Mouse (Mus musculus) heart, embryonic 15.5 days (tissue): Measurements from ENCODE around the gene Cep112. TPM values are rescaled to one million over a fixed set of nuclear protein-coding genes. Genes with fewer than 3 reads are reported as not detected.

ENCODE experiments used
- ATAC-seq: fragments of 200-750 bp; cut with Nextera tagmentation; replicated peaks from 2 replicates; pipeline ENCODE4 v1.8.0; 2017; ENCODE audit warnings: low read depth, moderate TSS enrichment; ENCODE audit not compliant: insufficient number of reproducible peaks, insufficient read depth, low FRiP score
- H3K27ac ChIP-seq: fragments of 300-500 bp; sonication (generic); 2 replicates; pipeline ENCODE4 v1.5.1; 2015; ENCODE audit warnings: mild to moderate bottlenecking, inconsistent platforms
- H3K27me3 ChIP-seq: fragments of 300-500 bp; sonication (generic); 2 replicates; pipeline ENCODE4 v1.6.1; 2015; ENCODE audit warnings: inconsistent platforms
- H3K36me3 ChIP-seq: fragments of 300-500 bp; sonication (generic); 2 replicates; pipeline ENCODE4 v1.6.1; 2015; ENCODE audit warnings: mild to moderate bottlenecking, inconsistent platforms
- H3K4me1 ChIP-seq: fragments of 300-500 bp; sonication (generic); replicated peaks from 2 replicates; pipeline ENCODE4 v1.6.1; 2015; ENCODE audit warnings: inconsistent platforms
- H3K4me2 ChIP-seq: fragments of 300-500 bp; sonication (generic); 2 replicates; pipeline ENCODE4 v1.6.1; 2015; ENCODE audit warnings: inconsistent platforms, mild to moderate bottlenecking, moderate library complexity
- H3K4me3 ChIP-seq: fragments of 300-500 bp; sonication (generic); 2 replicates; pipeline ENCODE4 v1.5.1; 2015; ENCODE audit warnings: mild to moderate bottlenecking, inconsistent platforms
- H3K9ac ChIP-seq: fragments of 300-500 bp; sonication (generic); 2 replicates; pipeline ENCODE4 v1.6.1; 2015; ENCODE audit warnings: mild to moderate bottlenecking, inconsistent platforms
- H3K9me3 ChIP-seq: fragments of 300-500 bp; sonication (generic); replicated peaks from 2 replicates; pipeline ENCODE4 v1.6.1; 2016; ENCODE audit warnings: inconsistent platforms
- WGBS: fragments of 180-500 bp; shearing (Covaris S2); methylation state at CpG from one replicate; pipeline ENCODE4 v1.1.7; 2015; ENCODE audit warnings: mixed read lengths; 5-methylcytosine and 5-hydroxymethylcytosine counted together
- polyA plus RNA-seq: library from polyadenylated mRNA; unstranded; fragments of >200 nt; fragmentation: Nextera tagmentation; extraction: Ambion mirVana; gene quantifications from 2 replicates; pipeline ENCODE4 v1.2.1, GENCODE M21; 2015

Cep112 gene
- polyA plus RNA-seq, 1 experiment from 2014 or later = 10.2 TPM

DNA sequence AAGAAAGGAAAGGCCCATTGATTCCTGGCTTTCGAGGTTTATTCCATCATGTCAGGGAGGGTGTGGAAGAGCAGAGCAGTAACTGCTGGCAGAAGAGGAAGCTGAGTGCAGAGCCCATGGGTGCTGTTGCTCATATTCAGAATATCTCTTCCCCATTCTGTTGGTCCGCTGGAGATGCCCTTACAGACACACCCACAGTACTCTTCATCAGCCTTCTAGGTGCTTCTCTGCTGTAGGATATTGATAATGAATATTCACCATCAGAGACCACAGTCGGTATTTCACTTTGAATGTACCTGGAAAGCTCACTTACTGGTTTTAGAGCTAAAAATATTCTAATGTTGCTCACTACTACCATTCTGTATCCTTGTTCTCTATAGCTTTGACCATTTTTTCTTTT lies 109.0 kb downstream of the Cep112 start:
- Histone ChIP-seq H3K9ac (no peak overlapping the region), H3K9me3 (no peaks in the 10 kb centered on the region)
- 88% methylated on average over 3 of the region's 3 CpGs for WGBS

DNA sequence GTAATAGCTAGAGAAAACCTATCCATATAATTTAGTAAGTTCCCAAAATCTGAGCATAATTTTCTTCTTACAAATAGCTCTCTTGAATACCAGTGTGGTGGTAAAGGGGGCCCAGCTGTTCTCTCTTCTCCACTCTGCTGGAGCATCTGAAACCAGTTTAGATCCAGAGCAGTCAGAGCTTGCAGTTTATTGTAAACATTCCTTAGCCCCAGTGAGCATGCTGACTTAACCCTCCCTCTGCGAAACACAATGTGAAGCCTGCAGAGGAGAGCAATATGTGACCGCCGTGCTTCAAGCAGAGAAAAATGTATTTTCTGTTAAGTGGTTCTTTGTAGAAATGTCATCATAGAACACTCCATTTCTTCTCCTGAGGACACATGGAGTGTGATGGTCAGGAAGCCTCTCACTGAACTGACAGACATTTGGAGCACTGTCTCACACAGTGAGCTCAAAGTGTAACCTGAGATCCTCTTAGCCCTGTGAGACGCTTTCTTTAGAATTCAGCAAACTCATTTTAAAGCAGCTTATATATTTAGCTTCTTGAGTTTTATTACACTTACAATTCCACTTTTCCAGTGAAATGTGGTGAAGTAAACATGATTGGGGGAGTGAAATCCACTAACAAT lies 128.1 kb downstream of the Cep112 start:
- Histone ChIP-seq H3K4me1 (no peaks in the 10 kb centered on the region), H3K4me3 (no peak overlapping the region), H3K36me3 (no peaks in the 10 kb centered on the region), H3K4me2 (no peak overlapping the region), H3K27ac (no peak overlapping the region), H3K27me3 (no peaks in the 10 kb centered on the region), H3K9me3 (no peaks in the 10 kb centered on the region), H3K9ac (no peak overlapping the region)
- ATAC-seq = no peak
- 36% methylated on average over 4 of the region's 4 CpGs for WGBS

More for the DNA sequence above, 109.0 kb downstream of the Cep112 start:
- no peak overlapping the region for H3K4me2 ChIP-seq
- no peaks in the 10 kb centered on the region for H3K27me3 ChIP-seq
- H3K36me3 ChIP-seq = peaks cover 3% of the 10 kb centered on the region; the same call in 1 of the 2 replicates
- no peak overlapping the region for H3K27ac ChIP-seq
- no peaks in the 10 kb centered on the region for H3K4me1 ChIP-seq
- ATAC-seq = no peak
- H3K4me3 ChIP-seq = no peak overlapping the region

DNA sequence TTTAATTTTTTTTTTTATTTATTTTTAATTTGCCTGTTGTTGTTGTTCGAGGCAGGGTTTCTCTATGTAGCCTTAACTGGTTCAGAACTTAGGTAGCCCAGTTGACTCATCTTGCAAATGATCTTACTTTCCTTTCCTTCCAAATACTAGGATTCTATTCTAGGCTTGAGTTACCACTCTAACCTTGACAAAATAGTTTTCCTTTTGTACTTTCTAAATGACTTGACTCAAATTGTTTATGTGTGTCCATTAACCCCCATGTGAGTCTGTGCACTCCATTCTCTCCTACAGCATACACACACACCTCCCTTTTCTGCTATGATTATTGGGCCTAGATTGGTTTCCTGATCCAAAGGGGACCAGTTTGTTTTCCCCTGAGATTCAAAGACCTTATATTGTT lies 128.9 kb downstream of the Cep112 start:
- H3K27me3 ChIP-seq = no peaks in the 10 kb centered on the region
- H3K9me3 ChIP-seq = no peaks in the 10 kb centered on the region
- no peaks in the 10 kb centered on the region for H3K4me1 ChIP-seq
- no peaks in the 10 kb centered on the region for H3K36me3 ChIP-seq
- H3K4me2 ChIP-seq = no peak overlapping the region
- no peak overlapping the region for H3K27ac ChIP-seq
- 92% methylated on average over 1 of the region's 1 CpGs for WGBS
- H3K9ac ChIP-seq = no peak overlapping the region
- no peak overlapping the region for H3K4me3 ChIP-seq
- ATAC-seq = no peak

DNA sequence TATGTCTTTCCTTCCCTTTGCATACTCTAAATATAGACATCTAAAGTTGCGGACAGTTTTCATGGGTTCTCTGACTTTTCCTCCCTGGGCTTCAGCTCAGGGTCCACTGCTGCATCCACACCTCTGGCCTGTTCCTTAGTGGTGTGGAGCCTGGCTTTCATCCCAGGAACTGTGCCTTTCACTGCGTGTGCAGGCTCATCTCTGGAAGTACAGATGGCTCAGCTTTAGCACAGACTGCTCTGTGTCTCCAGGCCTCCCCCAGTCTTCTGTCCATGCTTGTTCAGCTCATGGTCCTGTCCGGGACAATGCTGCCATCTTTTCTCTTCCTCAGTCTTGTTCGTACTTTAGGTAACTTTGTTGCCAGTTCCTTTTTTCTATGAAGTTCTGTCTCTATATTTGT lies 133.6 kb downstream of the Cep112 start:
- no peaks in the 10 kb centered on the region for H3K36me3 ChIP-seq
- no peaks in the 10 kb centered on the region for H3K4me1 ChIP-seq
- no peaks in the 10 kb centered on the region for H3K9me3 ChIP-seq
- H3K4me2 ChIP-seq = no peak overlapping the region
- H3K9ac ChIP-seq = no peak overlapping the region
- no peak for ATAC-seq
- H3K27me3 ChIP-seq = no peaks in the 10 kb centered on the region
- H3K4me3 ChIP-seq = no peak overlapping the region
- 78% methylated on average over 4 of the region's 4 CpGs for WGBS
- H3K27ac ChIP-seq = no peak overlapping the region

DNA sequence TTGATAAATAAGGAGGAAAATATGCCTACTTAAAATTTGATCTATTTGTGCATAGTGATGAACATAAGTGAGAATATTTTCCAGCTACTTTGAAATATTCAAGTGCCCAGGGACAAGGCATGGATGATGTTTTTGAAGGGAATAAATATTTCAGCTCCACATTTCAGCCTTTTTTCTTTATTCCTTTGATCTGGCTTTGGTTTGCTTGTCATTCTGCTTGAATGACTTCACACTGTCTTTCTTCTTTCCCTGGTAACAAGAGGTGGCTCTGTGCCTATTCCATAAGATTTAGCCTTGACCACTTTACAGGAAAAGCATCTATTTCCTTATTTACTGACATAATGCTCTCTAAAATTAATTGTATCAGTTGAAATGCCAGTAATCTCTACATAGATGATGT lies 134.5 kb downstream of the Cep112 start:
- Histone ChIP-seq H3K9ac (no peak overlapping the region), H3K4me2 (no peak overlapping the region), H3K27ac (no peak overlapping the region), H3K4me1 (no peaks in the 10 kb centered on the region), H3K9me3 (no peaks in the 10 kb centered on the region), H3K27me3 (no peaks in the 10 kb centered on the region), H3K36me3 (no peaks in the 10 kb centered on the region), H3K4me3 (no peak overlapping the region)
- ATAC-seq = no peak

- Histone ChIP-seq H3K4me1 (no peaks in the 10 kb centered on the region), H3K27ac (no peak overlapping the region), H3K27me3 (no peaks in the 10 kb centered on the region), H3K9ac (no peak overlapping the region), H3K4me2 (no peak overlapping the region), H3K4me3 (no peak overlapping the region), H3K36me3 (no peaks in the 10 kb centered on the region), H3K9me3 (no peaks in the 10 kb centered on the region)
- no peak for ATAC-seq
- WGBS = 58% methylated on average over 5 of the region's 5 CpGs
These were observed 137.1 kb downstream of the Cep112 start for GRCm38 (mm10) chr11:108562076-108562475.

DNA sequence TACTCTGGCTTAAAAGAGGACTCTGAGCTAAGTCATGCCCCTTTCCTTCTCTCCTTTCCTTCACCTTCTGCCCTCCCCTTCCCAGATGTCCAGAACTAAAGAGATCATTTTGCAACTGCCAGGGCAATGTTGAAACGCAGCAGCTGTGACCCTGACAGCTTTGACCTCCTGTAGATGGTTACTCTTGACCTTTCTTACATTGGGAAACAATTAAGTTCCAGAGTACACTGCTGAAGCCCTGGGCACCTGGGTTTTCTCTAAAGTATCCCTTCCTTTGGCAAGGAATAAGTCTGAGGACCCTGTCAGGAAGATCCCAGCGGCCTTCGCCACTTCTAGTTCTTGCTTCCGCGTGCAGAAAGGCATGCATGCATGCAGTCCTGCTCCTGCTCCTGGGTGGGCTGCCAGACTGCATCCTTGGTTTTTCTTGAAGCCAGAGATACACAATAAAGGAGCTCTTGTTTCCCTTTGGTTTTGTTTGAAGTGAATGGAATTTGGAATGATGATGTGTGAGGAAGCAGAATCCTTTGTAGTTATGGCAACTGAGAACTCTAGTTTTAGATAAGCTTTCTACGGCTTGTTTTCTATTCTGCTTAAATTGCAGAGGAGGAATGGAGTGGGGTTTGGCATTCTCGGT lies 161.7 kb downstream of the Cep112 start:
- Histone ChIP-seq H3K4me3 (no peak overlapping the region), H3K9me3 (no peaks in the 10 kb centered on the region), H3K9ac (no peak overlapping the region), H3K27ac (no peak overlapping the region), H3K4me2 (no peak overlapping the region), H3K27me3 (no peaks in the 10 kb centered on the region), H3K36me3 (no peaks in the 10 kb centered on the region), H3K4me1 (no peaks in the 10 kb centered on the region)
- 55% methylated on average over 7 of the region's 7 CpGs for WGBS
- ATAC-seq = no peak

DNA sequence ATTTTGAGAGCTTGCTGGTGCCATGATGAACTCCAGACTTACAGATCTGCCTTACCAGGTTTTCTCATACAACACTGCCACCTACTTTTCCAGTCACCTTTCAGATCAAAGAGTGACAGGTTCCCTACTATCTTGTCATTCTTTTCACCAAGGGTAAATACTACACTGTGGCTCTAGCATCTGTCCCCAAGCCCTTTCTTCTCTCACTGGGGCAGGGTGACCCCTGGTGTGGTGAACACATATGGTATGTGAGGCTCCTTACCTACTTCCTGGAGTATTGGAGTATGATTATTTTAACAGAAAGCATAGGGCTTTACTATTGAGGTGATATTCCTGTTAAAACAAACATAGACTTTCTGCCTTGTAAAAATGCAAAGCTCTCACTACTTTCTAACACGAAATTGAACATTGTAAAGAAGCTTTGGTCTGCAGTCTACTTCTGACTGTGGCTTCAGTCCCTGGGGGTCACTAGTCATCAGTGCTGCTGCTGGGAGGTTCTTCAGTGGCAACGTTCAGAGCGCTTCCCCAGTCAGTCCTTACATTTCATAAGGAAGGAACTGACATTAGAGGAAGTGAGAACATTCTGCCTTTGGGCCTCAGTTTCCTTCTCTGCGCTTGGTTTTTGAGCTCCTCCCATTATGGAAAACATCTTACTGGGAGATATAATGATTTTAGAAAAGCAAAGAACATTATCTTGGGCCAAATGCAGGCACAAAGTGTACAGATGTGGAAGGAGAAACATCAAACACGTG lies 168.4 kb downstream of the Cep112 start:
- no peak overlapping the region for H3K4me2 ChIP-seq
- H3K27me3 ChIP-seq = no peaks in the 10 kb centered on the region
- no peaks in the 10 kb centered on the region for H3K4me1 ChIP-seq
- no peaks in the 10 kb centered on the region for H3K36me3 ChIP-seq
- H3K4me3 ChIP-seq = no peak overlapping the region
- H3K9me3 ChIP-seq = no peaks in the 10 kb centered on the region
- WGBS = 57% methylated on average over 5 of the region's 5 CpGs
- 0 out of 2 replicates have a peak overlapping the region, but pooled peaks have one; percentile 19 for H3K27ac ChIP-seq
- no peak overlapping the region for H3K9ac ChIP-seq
- no peak for ATAC-seq

DNA sequence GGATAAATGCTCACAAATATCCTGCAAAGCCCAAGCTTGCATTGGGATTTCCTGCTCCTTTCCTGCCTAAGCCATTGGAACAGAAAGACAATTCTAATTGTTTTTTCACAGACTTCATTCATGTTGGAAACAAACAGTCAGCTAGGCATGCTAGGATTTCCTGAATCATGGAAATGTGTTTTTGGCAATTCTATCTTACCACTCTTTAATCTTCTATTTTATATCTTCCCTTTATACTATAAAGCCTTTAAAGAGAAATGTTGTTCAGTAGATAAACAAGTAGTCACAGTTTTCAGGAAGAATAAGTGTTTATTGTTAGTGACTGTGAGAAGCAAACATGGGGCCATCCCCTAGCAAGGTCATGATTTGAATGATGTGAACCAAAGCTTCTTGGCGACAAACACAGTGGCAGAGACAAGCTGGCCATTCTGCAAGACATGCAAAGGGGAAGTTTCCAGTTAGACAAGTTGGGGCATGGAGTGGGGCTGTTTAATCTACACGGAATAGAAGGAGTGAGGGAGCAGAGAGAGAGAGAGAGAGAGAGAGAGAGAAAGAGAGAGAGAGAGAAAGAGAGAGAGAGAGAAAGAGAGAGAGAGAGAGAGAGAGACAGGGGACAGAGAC lies 169.1 kb downstream of the Cep112 start:
- H3K4me3 ChIP-seq = no peak overlapping the region
- H3K4me2 ChIP-seq = no peak overlapping the region
- H3K27ac ChIP-seq = no peak overlapping the region
- no peak for ATAC-seq
- no peak overlapping the region for H3K9ac ChIP-seq
- H3K36me3 ChIP-seq = no peaks in the 10 kb centered on the region
- no peaks in the 10 kb centered on the region for H3K9me3 ChIP-seq
- H3K27me3 ChIP-seq = no peaks in the 10 kb centered on the region
- H3K4me1 ChIP-seq = no peaks in the 10 kb centered on the region
- WGBS = 67% methylated on average over 2 of the region's 2 CpGs

- Histone ChIP-seq H3K9ac (no peak overlapping the region), H3K4me3 (no peak overlapping the region), H3K27ac (no peak overlapping the region), H3K4me2 (no peak overlapping the region), H3K9me3 (no peaks in the 10 kb centered on the region), H3K36me3 (no peaks in the 10 kb centered on the region), H3K4me1 (no peaks in the 10 kb centered on the region), H3K27me3 (no peaks in the 10 kb centered on the region)
- no peak for ATAC-seq
- 69% methylated on average over 3 of the region's 3 CpGs for WGBS
These were observed 180.3 kb downstream of the Cep112 start for GRCm38 (mm10) chr11:108605301-108605700.

- no peaks in the 10 kb centered on the region for H3K36me3 ChIP-seq
- H3K4me1 ChIP-seq = no peaks in the 10 kb centered on the region
- H3K4me3 ChIP-seq = no peak overlapping the region
- H3K27ac ChIP-seq = no peak overlapping the region
- ATAC-seq = no peak
- H3K9me3 ChIP-seq = no peaks in the 10 kb centered on the region
- no peaks in the 10 kb centered on the region for H3K27me3 ChIP-seq
- H3K9ac ChIP-seq = no peak overlapping the region
- H3K4me2 ChIP-seq = no peak overlapping the region
- WGBS = 92% methylated on average over 11 of the region's 11 CpGs
These were observed 181.0 kb downstream of the Cep112 start for GRCm38 (mm10) chr11:108606036-108606435.
